Mouse (Mus musculus): ENCODE measurements at regions not wholly inside any gene's neighbourhood (a gene's known extent, or its start where the extent isn't known, plus 50 kb on each side); places are given as distances from the start of the nearest gene placed in this dataset.

GRCm38 (mm10) chr14:120102010-120102748 lies 59.9 kb upstream of the Oxgr1 start:
- no peaks in the 10 kb centered on the region for H3K36me3 ChIP-seq (ENCODE audit: inconsistent target)
- H3K27ac ChIP-seq, result no peak overlapping the region
- no peaks in the 10 kb centered on the region for H3K79me2 ChIP-seq (ENCODE audit: inconsistent target)
- 86% methylated on average over 7 of the region's 7 CpGs for WGBS (ENCODE audit: missing documents)
- H3K4me3 ChIP-seq (ENCODE audit: inconsistent target), result no peak overlapping the region

GRCm38 (mm10) chr14:120102749-120103142 lies 60.5 kb upstream of the Oxgr1 start:
- Histone ChIP-seq H3K79me2 (ENCODE audit: inconsistent target) (no peaks in the 10 kb centered on the region), H3K27ac (no peak overlapping the region), H3K36me3 (ENCODE audit: inconsistent target) (no peaks in the 10 kb centered on the region), H3K4me3 (ENCODE audit: inconsistent target) (no peak overlapping the region)
- 70% methylated on average over 1 of the region's 1 CpGs for WGBS (ENCODE audit: missing documents)

- H3K4me3 ChIP-seq (ENCODE audit: inconsistent target), result no peak overlapping the region
- no peaks in the 10 kb centered on the region for H3K79me2 ChIP-seq (ENCODE audit: inconsistent target)
- 100% methylated on average over 1 of the region's 1 CpGs for WGBS (ENCODE audit: missing documents)
- no peaks in the 10 kb centered on the region for H3K36me3 ChIP-seq (ENCODE audit: inconsistent target)
- no peak overlapping the region for H3K27ac ChIP-seq
These were observed 67.6 kb upstream of the Oxgr1 start for GRCm38 (mm10) chr14:120109846-120110245.

GRCm38 (mm10) chr14:120113316-120113715 lies 71.1 kb upstream of the Oxgr1 start:
- Histone ChIP-seq H3K4me3 (ENCODE audit: inconsistent target) (no peak overlapping the region), H3K79me2 (ENCODE audit: inconsistent target) (no peaks in the 10 kb centered on the region)
- 96% methylated on average over 4 of the region's 4 CpGs for WGBS (ENCODE audit: missing documents)

GRCm38 (mm10) chr14:120118582-120118981 lies 76.3 kb upstream of the Oxgr1 start:
- Histone ChIP-seq H3K27ac (no peak overlapping the region), H3K36me3 (ENCODE audit: inconsistent target) (no peaks in the 10 kb centered on the region), H3K4me3 (ENCODE audit: inconsistent target) (no peak overlapping the region), H3K79me2 (ENCODE audit: inconsistent target) (no peaks in the 10 kb centered on the region)
- 91% methylated on average over 7 of the region's 7 CpGs for WGBS (ENCODE audit: missing documents)

More at GRCm38 (mm10) chr14:120113316-120113715, 71.1 kb upstream of the Oxgr1 start:
- Histone ChIP-seq H3K36me3 (ENCODE audit: inconsistent target) (no peaks in the 10 kb centered on the region), H3K27ac (no peak overlapping the region)

GRCm38 (mm10) chr14:120119094-120119501 lies 76.9 kb upstream of the Oxgr1 start:
- no peaks in the 10 kb centered on the region for H3K36me3 ChIP-seq (ENCODE audit: inconsistent target)
- H3K4me3 ChIP-seq (ENCODE audit: inconsistent target), result no peak overlapping the region
- no peaks in the 10 kb centered on the region for H3K79me2 ChIP-seq (ENCODE audit: inconsistent target)
- no peak overlapping the region for H3K27ac ChIP-seq
- 92% methylated on average over 5 of the region's 5 CpGs for WGBS (ENCODE audit: missing documents)

- Histone ChIP-seq H3K36me3 (ENCODE audit: inconsistent target) (no peaks in the 10 kb centered on the region), H3K79me2 (ENCODE audit: inconsistent target) (no peaks in the 10 kb centered on the region), H3K4me3 (ENCODE audit: inconsistent target) (no peak overlapping the region), H3K27ac (no peak overlapping the region)
- WGBS (ENCODE audit: missing documents), result 86% methylated on average over 5 of the region's 5 CpGs
These were observed 77.3 kb upstream of the Oxgr1 start for GRCm38 (mm10) chr14:120119506-120119905.

- H3K27ac ChIP-seq, result no peak overlapping the region
- H3K79me2 ChIP-seq (ENCODE audit: inconsistent target), result no peaks in the 10 kb centered on the region
- H3K36me3 ChIP-seq (ENCODE audit: inconsistent target), result no peaks in the 10 kb centered on the region
- 98% methylated on average over 5 of the region's 5 CpGs for WGBS (ENCODE audit: missing documents)
- H3K4me3 ChIP-seq (ENCODE audit: inconsistent target), result no peak overlapping the region
These were observed 78.0 kb upstream of the Oxgr1 start for GRCm38 (mm10) chr14:120120261-120120660.

GRCm38 (mm10) chr14:120125315-120125714 lies 83.1 kb upstream of the Oxgr1 start:
- WGBS (ENCODE audit: missing documents), result 95% methylated on average over 5 of the region's 5 CpGs
- H3K4me3 ChIP-seq (ENCODE audit: inconsistent target), result no peak overlapping the region
- H3K36me3 ChIP-seq (ENCODE audit: inconsistent target), result no peaks in the 10 kb centered on the region
- H3K79me2 ChIP-seq (ENCODE audit: inconsistent target), result no peaks in the 10 kb centered on the region
- no peak overlapping the region for H3K27ac ChIP-seq

- Histone ChIP-seq H3K79me2 (ENCODE audit: inconsistent target) (no peaks in the 10 kb centered on the region), H3K36me3 (ENCODE audit: inconsistent target) (no peaks in the 10 kb centered on the region), H3K4me3 (ENCODE audit: inconsistent target) (no peak overlapping the region), H3K27ac (no peak overlapping the region)
- 61% methylated on average over 5 of the region's 5 CpGs for WGBS (ENCODE audit: missing documents)
These were observed 85.2 kb upstream of the Oxgr1 start for GRCm38 (mm10) chr14:120127481-120127880.

GRCm38 (mm10) chr14:120134346-120135008 lies 92.2 kb upstream of the Oxgr1 start:
- H3K79me2 ChIP-seq (ENCODE audit: inconsistent target), result no peaks in the 10 kb centered on the region
- no peak overlapping the region for H3K27ac ChIP-seq
- over 99% methylated on average over 6 of the region's 6 CpGs for WGBS (ENCODE audit: missing documents)
- no peaks in the 10 kb centered on the region for H3K36me3 ChIP-seq (ENCODE audit: inconsistent target)
- no peak overlapping the region for H3K4me3 ChIP-seq (ENCODE audit: inconsistent target)

- Histone ChIP-seq H3K36me3 (ENCODE audit: inconsistent target) (no peaks in the 10 kb centered on the region), H3K27ac (no peak overlapping the region), H3K79me2 (ENCODE audit: inconsistent target) (no peaks in the 10 kb centered on the region), H3K4me3 (ENCODE audit: inconsistent target) (no peak overlapping the region)
- WGBS (ENCODE audit: missing documents), result 82% methylated on average over 5 of the region's 5 CpGs
These were observed 93.0 kb upstream of the Oxgr1 start for GRCm38 (mm10) chr14:120135198-120135597.

GRCm38 (mm10) chr14:120136736-120137135 lies 94.5 kb upstream of the Oxgr1 start:
- Histone ChIP-seq H3K36me3 (ENCODE audit: inconsistent target) (no peaks in the 10 kb centered on the region), H3K79me2 (ENCODE audit: inconsistent target) (no peaks in the 10 kb centered on the region), H3K4me3 (ENCODE audit: inconsistent target) (no peak overlapping the region), H3K27ac (no peak overlapping the region)
- WGBS (ENCODE audit: missing documents), result 91% methylated on average over 8 of the region's 8 CpGs

- Histone ChIP-seq H3K27ac (peak overlapping the region; percentile 15; the same call in 1 of the 2 replicates), H3K4me3 (ENCODE audit: inconsistent target) (no peak overlapping the region), H3K79me2 (ENCODE audit: inconsistent target) (no peaks in the 10 kb centered on the region), H3K36me3 (ENCODE audit: inconsistent target) (no peaks in the 10 kb centered on the region)
- 2% methylated on average over 21 of the region's 21 CpGs for WGBS (ENCODE audit: missing documents)
These were observed 95.5 kb upstream of the Oxgr1 start for GRCm38 (mm10) chr14:120137680-120138136.

- 65% methylated on average over 5 of the region's 5 CpGs for WGBS (ENCODE audit: missing documents)
- Histone ChIP-seq H3K27ac (no peak overlapping the region), H3K4me3 (ENCODE audit: inconsistent target) (no peak overlapping the region), H3K79me2 (ENCODE audit: inconsistent target) (no peaks in the 10 kb centered on the region), H3K36me3 (ENCODE audit: inconsistent target) (no peaks in the 10 kb centered on the region)
These were observed 96.3 kb upstream of the Oxgr1 start for GRCm38 (mm10) chr14:120138546-120138945.

Data from macrophage (primary cell).